Mouse (Mus musculus): ENCODE measurements around the gene 4930518I15Rik. TPM values are rescaled to one million over a fixed set of nuclear protein-coding genes. Genes with fewer than 3 reads are reported as not detected.
"Not testable (repeated sequence)": the region's sequence is repeated elsewhere in the genome, so short reads cannot be mapped to it uniquely, and the experiment has no call there.

4930518I15Rik gene
- total and polyA plus RNA-seq, 3 experiments, result 0.51 to 0.81 (median 0.72) TPM

- H3K4me2 ChIP-seq (ENCODE audit: insufficient read depth, low read depth, poor library complexity, severe bottlenecking), result no peak overlapping the region
- H3K4me3 ChIP-seq (replicated peaks in 1 of 3; ENCODE audit: low read depth in 2 of 3, low read length in 2 of 3, poor library complexity in 1 of 3), result no peak overlapping the region
- peaks cover 18% of the 10 kb centered on the region; the same call in 1 of the 2 replicates for H3K79me2 ChIP-seq (replicated peaks; ENCODE audit: control insufficient read depth, extremely low read depth, insufficient read depth, poor library complexity, severe bottlenecking)
- H3K9me3 ChIP-seq (replicated peaks; ENCODE audit: low read length), result no peaks in the 10 kb centered on the region
- H3K4me1 ChIP-seq (ENCODE audit: control insufficient read depth in 1 of 2, insufficient read depth in 2 of 2), result peaks cover 4 to 31% of the 10 kb centered on the region in 2 experiments
- H3K9ac ChIP-seq (ENCODE audit: insufficient read depth, low read depth), result no peak overlapping the region
- H3K27me3 ChIP-seq (replicated peaks), result no peaks in the 10 kb centered on the region
- no peak overlapping the region for H3K27ac ChIP-seq (ENCODE audit: insufficient read depth, low read depth)
- in situ Hi-C loops (cut with MboI; ENCODE audit: low pct_ligation_motif_present, low pct_unique_long_range_greater_than_20kb, low sequenced_read_pairs) (no loop called here), dilution Hi-C loops (cut with MboI; ENCODE audit: extremely low pct_ligation_motif_present, extremely low pct_unique_long_range_greater_than_20kb, low sequenced_read_pairs) (no loop called here)
- peaks cover 0 to 19% of the 10 kb centered on the region in 2 experiments for H3K36me3 ChIP-seq (replicated peaks in 1 of 2; ENCODE audit: control insufficient read depth in 1 of 2, insufficient read depth in 1 of 2, low read length in 1 of 2)
- DNase-seq (ENCODE audit: extremely low read depth), result no peak
- no peak for TF ChIP-seq TBP (conservative IDR thresholded peaks at IDR 0.05; ENCODE audit: low read depth, low read length)
- TF ChIP-seq POLR2AphosphoS2 (IDR thresholded peaks at IDR 0.05; ENCODE audit: low read depth, low read length), result no peak
- TF ChIP-seq GABPA (IDR thresholded peaks at IDR 0.05; ENCODE audit: insufficient replicate concordance, low read depth, low read length), result no peak
These were observed 18.9 kb downstream of the 4930518I15Rik start for GRCm38 (mm10) chr2:156838839-156839238.

GRCm38 (mm10) chr2:156834336-156834735, 23.4 kb downstream of the 4930518I15Rik start:
- TF ChIP-seq POLR2A (IDR thresholded peaks at IDR 0.05; ENCODE audit: low read depth, low read length), result no peak
- no peak for TF ChIP-seq ETS1 (conservative IDR thresholded peaks at IDR 0.05; ENCODE audit: low read depth, low read length)
- in situ Hi-C loops (cut with MboI; ENCODE audit: low pct_ligation_motif_present, low pct_unique_long_range_greater_than_20kb, low sequenced_read_pairs) (no loop called here), dilution Hi-C loops (cut with MboI; ENCODE audit: extremely low pct_ligation_motif_present, extremely low pct_unique_long_range_greater_than_20kb, low sequenced_read_pairs) (no loop called here)
- Histone ChIP-seq H3K9me3 (replicated peaks; ENCODE audit: low read length) (peaks cover 4% of the 10 kb centered on the region), H3K4me2 (ENCODE audit: insufficient read depth, low read depth, poor library complexity, severe bottlenecking) (no peak overlapping the region), H3K79me2 (replicated peaks; ENCODE audit: control insufficient read depth, extremely low read depth, insufficient read depth, poor library complexity, severe bottlenecking) (no peaks in the 10 kb centered on the region), H3K27ac (ENCODE audit: insufficient read depth, low read depth) (no peak overlapping the region), H3K4me1 (ENCODE audit: control insufficient read depth in 1 of 2, insufficient read depth in 2 of 2) (peaks cover 2 to 4% of the 10 kb centered on the region in 2 experiments; a peak in 3 of 4 replicates), H3K27me3 (replicated peaks) (no peaks in the 10 kb centered on the region), H3K36me3 (replicated peaks in 1 of 2; ENCODE audit: control insufficient read depth in 1 of 2, insufficient read depth in 1 of 2, low read length in 1 of 2) (peaks cover 0 to 28% of the 10 kb centered on the region in 2 experiments), H3K9ac (ENCODE audit: insufficient read depth, low read depth) (no peak overlapping the region), H3K4me3 (replicated peaks in 1 of 3; ENCODE audit: low read depth in 2 of 3, low read length in 2 of 3, poor library complexity in 1 of 3) (no peak overlapping the region)
- no peak for DNase-seq (ENCODE audit: extremely low read depth)

- H3K4me3 ChIP-seq (replicated peaks in 1 of 3; ENCODE audit: low read depth in 2 of 3, low read length in 2 of 3, poor library complexity in 1 of 3); H3K9me3 ChIP-seq (replicated peaks; ENCODE audit: low read length); H3K9ac ChIP-seq (ENCODE audit: insufficient read depth, low read depth); H3K36me3 ChIP-seq (replicated peaks in 1 of 2; ENCODE audit: control insufficient read depth in 1 of 2, insufficient read depth in 1 of 2, low read length in 1 of 2); dilution Hi-C loops (cut with MboI; ENCODE audit: extremely low pct_ligation_motif_present, extremely low pct_unique_long_range_greater_than_20kb, low sequenced_read_pairs); H3K4me1 ChIP-seq (ENCODE audit: control insufficient read depth in 1 of 2, insufficient read depth in 2 of 2); H3K27ac ChIP-seq (ENCODE audit: insufficient read depth, low read depth); H3K79me2 ChIP-seq (replicated peaks; ENCODE audit: control insufficient read depth, extremely low read depth, insufficient read depth, poor library complexity, severe bottlenecking); DNase-seq (ENCODE audit: extremely low read depth); in situ Hi-C loops (cut with MboI; ENCODE audit: low pct_ligation_motif_present, low pct_unique_long_range_greater_than_20kb, low sequenced_read_pairs); H3K27me3 ChIP-seq (replicated peaks); H3K4me2 ChIP-seq (ENCODE audit: insufficient read depth, low read depth, poor library complexity, severe bottlenecking): not testable (repeated sequence)
- 0 out of 4 replicates have a peak, but pooled peaks of 1 of the 2 experiments have one; percentile 3 for TF ChIP-seq CTCF (conservative IDR thresholded peaks at IDR 0.05 in 1 of 2, IDR thresholded peaks at IDR 0.05 in 1 of 2; ENCODE audit: low read depth in 2 of 2, low read length in 2 of 2)
These were observed 32.6 kb downstream of the 4930518I15Rik start for GRCm38 (mm10) chr2:156825128-156825527.

- Histone ChIP-seq H3K4me3 (replicated peaks in 1 of 3; ENCODE audit: low read depth in 2 of 3, low read length in 2 of 3, poor library complexity in 1 of 3) (no peak overlapping the region), H3K9ac (ENCODE audit: insufficient read depth, low read depth) (no peak overlapping the region), H3K36me3 (replicated peaks in 1 of 2; ENCODE audit: control insufficient read depth in 1 of 2, insufficient read depth in 1 of 2, low read length in 1 of 2) (no peaks in the 10 kb centered on the region), H3K27ac (ENCODE audit: insufficient read depth, low read depth) (no peak overlapping the region), H3K4me1 (ENCODE audit: control insufficient read depth in 1 of 2, insufficient read depth in 2 of 2) (peaks cover 2 to 4% of the 10 kb centered on the region in 2 experiments; a peak in 3 of 4 replicates), H3K79me2 (replicated peaks; ENCODE audit: control insufficient read depth, extremely low read depth, insufficient read depth, poor library complexity, severe bottlenecking) (no peaks in the 10 kb centered on the region), H3K27me3 (replicated peaks) (peaks cover 9% of the 10 kb centered on the region), H3K4me2 (ENCODE audit: insufficient read depth, low read depth, poor library complexity, severe bottlenecking) (no peak overlapping the region), H3K9me3 (replicated peaks; ENCODE audit: low read length) (no peaks in the 10 kb centered on the region)
- TF ChIP-seq POLR2A (IDR thresholded peaks at IDR 0.05; ENCODE audit: low read depth, low read length) (no peak), NRF1 (IDR thresholded peaks at IDR 0.05; ENCODE audit: low read depth, low read length) (no peak), KAT2A (IDR thresholded peaks at IDR 0.05; ENCODE audit: insufficient replicate concordance, low read length) (no peak)
- dilution Hi-C loops (cut with MboI; ENCODE audit: extremely low pct_ligation_motif_present, extremely low pct_unique_long_range_greater_than_20kb, low sequenced_read_pairs), result no loop called here
- no peak for DNase-seq (ENCODE audit: extremely low read depth)
- in situ Hi-C loops (cut with MboI; ENCODE audit: low pct_ligation_motif_present, low pct_unique_long_range_greater_than_20kb, low sequenced_read_pairs), result no loop called here
These were observed 41.6 kb downstream of the 4930518I15Rik start for GRCm38 (mm10) chr2:156816116-156816515.

Measured in CH12.LX (cell line).